Mouse (Mus musculus) forebrain, postnatal 0 days (tissue): Measurements from ENCODE around the gene Twnk. TPM values are rescaled to one million over a fixed set of nuclear protein-coding genes. Genes with fewer than 3 reads are reported as not detected.

ENCODE experiments used
- ATAC-seq: fragments of 200-750 bp; cut with Nextera tagmentation; 2 replicates; pipeline ENCODE4 v1.8.0; 2017; ENCODE audit warnings: mild to moderate bottlenecking, moderate library complexity
- DNase-seq: peaks from one replicate; pipeline ENCODE4 v3.0.0-alpha.2; 2015
- H3K27ac ChIP-seq: fragments of 300-500 bp; sonication (generic); 2 replicates; pipeline ENCODE4 v1.5.1; 2014; ENCODE audit warnings: low read depth, mild to moderate bottlenecking, antibody characterized with exemption, low read length, moderate library complexity, mixed read lengths
- H3K27me3 ChIP-seq: fragments of 300-500 bp; sonication (generic); 2 replicates; pipeline ENCODE4 v1.6.1; 2014; ENCODE audit warnings: mild to moderate bottlenecking, low read length, mixed read lengths; ENCODE audit not compliant: insufficient read depth
- H3K36me3 ChIP-seq: fragments of 300-500 bp; sonication (generic); 2 replicates; pipeline ENCODE4 v1.6.1; 2014; ENCODE audit warnings: mild to moderate bottlenecking, moderate library complexity; ENCODE audit not compliant: insufficient read depth
- H3K4me1 ChIP-seq: fragments of 300-500 bp; sonication (generic); 2 replicates; pipeline ENCODE4 v1.6.1; 2014; ENCODE audit warnings: antibody characterized with exemption; ENCODE audit not compliant: insufficient read depth
- H3K4me2 ChIP-seq: fragments of 300-500 bp; sonication (generic); 2 replicates; pipeline ENCODE4 v1.6.1; 2014; ENCODE audit warnings: low read depth, mild to moderate bottlenecking, moderate library complexity
- H3K4me3 ChIP-seq: fragments of 300-500 bp; sonication (generic); 2 replicates; pipeline ENCODE4 v1.5.1; 2014; ENCODE audit warnings: low read depth, low read length, mixed read lengths
- H3K9ac ChIP-seq: fragments of 300-500 bp; sonication (generic); 2 replicates; pipeline ENCODE4 v1.6.1; 2014; ENCODE audit warnings: mild to moderate bottlenecking
- H3K9me3 ChIP-seq: fragments of 300-500 bp; sonication (generic); 2 replicates; pipeline ENCODE4 v1.6.1; 2016; ENCODE audit warnings: low read length
- CTCF ChIP-seq: sonication (generic); IDR thresholded peaks from 2 replicates; pipeline ENCODE4 v1.5.1; 2016; ENCODE audit warnings: antibody characterized with exemption, control low read depth, low read depth
- WGBS: fragments of 180-500 bp; shearing (Covaris S2); extraction: QIAGEN DNeasy Blood & Tissue Kit; methylation state at CpG from one replicate; pipeline ENCODE4 v1.1.7; 2014; 5-methylcytosine and 5-hydroxymethylcytosine counted together
- polyA plus RNA-seq: library from polyadenylated mRNA; unstranded; fragments of >200 nt; fragmentation: Nextera tagmentation; extraction: Ambion mirVana; gene quantifications from 2 replicates; pipeline ENCODE4 v1.2.1, GENCODE M21; 2015
- total RNA-seq: library from RNA; depleted of rRNA; stranded (reverse); fragments of >200 nt; gene quantifications from 2 replicates; pipeline ENCODE4 v1.2.3, GENCODE M21; 2014

The Twnk gene
- total and polyA plus RNA-seq, 2 experiments from 2014 or later: 7.7 to 10.8 TPM

DNA sequence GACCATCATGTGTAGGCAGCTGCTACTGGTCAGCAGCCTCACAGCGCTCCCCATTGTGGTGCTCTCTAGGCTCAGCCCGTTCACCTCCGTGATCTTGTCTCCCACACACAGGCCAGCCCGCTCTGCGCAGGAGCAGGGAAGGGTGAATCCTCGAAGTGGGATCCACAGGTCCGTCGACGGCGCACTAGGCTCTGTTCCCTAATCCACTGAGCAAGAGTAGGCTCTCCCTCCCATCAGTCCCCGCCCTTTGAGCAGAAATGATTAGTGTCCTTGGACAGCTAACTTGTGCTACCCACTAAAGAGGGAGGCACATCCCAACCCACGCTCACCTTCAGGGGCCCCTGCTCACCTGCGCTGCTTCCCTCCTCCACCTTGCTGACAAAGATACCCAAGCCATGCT is 34.8 kb downstream of the Twnk start:
- no peak for TF ChIP-seq CTCF
- H3K4me2 ChIP-seq: no peak overlapping the region
- no peaks in the 10 kb centered on the region for H3K27me3 ChIP-seq
- 62% methylated on average over 13 of the region's 13 CpGs for WGBS
- no peak overlapping the region for H3K9ac ChIP-seq
- no peak overlapping the region for H3K4me3 ChIP-seq
- no peaks in the 10 kb centered on the region for H3K9me3 ChIP-seq
- DNase-seq (no peak), ATAC-seq (no peak)
- H3K4me1 ChIP-seq: no peaks in the 10 kb centered on the region
- no peaks in the 10 kb centered on the region for H3K36me3 ChIP-seq
- H3K27ac ChIP-seq: no peak overlapping the region

DNA sequence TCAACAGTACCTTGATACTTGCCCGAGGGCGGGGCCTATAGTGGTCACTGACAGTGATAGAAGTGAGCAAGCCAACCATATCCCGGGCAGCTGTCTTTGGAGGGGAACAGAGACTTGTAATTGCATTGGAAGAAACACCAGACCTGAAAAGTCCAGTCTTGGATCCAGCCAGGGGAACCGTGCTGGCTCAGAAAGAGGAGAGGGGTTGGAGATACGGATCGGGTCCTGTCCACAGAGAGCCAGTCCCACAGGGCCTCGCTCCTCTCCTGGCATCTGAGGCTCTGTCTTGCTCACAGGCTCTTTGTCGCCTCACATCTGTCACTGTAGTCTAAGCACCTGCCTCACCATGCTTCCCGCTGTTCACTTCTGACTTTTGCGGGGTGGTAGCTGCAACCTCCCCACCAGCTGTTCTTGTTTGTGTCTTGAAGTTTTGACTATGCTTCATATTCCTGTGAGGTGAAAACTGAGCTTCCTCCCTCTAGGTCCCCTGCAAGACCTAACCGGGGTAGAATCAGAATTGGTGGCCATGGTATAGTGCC is 39.0 kb downstream of the Twnk start:
- H3K4me1 ChIP-seq: peaks cover 14% of the 10 kb centered on the region
- H3K27me3 ChIP-seq: no peaks in the 10 kb centered on the region
- H3K9ac ChIP-seq: no peak overlapping the region
- no peak for ATAC-seq
- H3K9me3 ChIP-seq: no peaks in the 10 kb centered on the region
- whole genome bisulfite sequencing: 65% methylated on average over 11 of the region's 11 CpGs
- no peak overlapping the region for H3K4me2 ChIP-seq
- H3K36me3 ChIP-seq: no peaks in the 10 kb centered on the region; the same call in 1 of the 2 replicates
- no peak overlapping the region for H3K27ac ChIP-seq
- no peak for TF ChIP-seq CTCF
- H3K4me3 ChIP-seq: no peak overlapping the region
- no peak for DNase-seq

DNA sequence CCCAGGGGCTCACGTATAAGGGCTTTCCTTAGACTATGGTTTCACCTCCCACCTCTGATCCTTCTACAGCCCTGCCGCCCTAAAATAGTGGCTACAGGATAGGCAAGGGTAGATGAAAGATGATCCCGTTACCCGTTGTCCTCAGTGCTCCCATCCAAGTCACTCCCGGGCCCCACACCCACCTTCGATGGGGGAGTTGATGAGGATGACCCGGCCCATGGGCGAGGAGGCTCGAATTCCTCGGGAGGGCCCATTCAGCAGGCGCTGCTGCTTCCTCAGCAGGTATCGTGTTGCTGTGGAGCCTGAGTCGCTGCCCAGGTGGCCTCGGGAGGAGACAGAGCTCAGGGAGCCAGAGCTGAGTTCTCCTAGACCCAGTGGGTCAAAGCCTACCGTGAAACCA is 39.8 kb downstream of the Twnk start:
- Histone ChIP-seq H3K4me2 (no peak overlapping the region), H3K4me1 (peaks cover 15% of the 10 kb centered on the region), H3K36me3 (no peaks in the 10 kb centered on the region; the same call in 1 of the 2 replicates), H3K9ac (no peak overlapping the region), H3K27me3 (no peaks in the 10 kb centered on the region), H3K4me3 (no peak overlapping the region), H3K27ac (no peak overlapping the region), H3K9me3 (no peaks in the 10 kb centered on the region)
- no peak for TF ChIP-seq CTCF
- no peak for ATAC-seq
- DNase-seq: no peak
- 56% methylated on average over 15 of the region's 15 CpGs for WGBS

DNA sequence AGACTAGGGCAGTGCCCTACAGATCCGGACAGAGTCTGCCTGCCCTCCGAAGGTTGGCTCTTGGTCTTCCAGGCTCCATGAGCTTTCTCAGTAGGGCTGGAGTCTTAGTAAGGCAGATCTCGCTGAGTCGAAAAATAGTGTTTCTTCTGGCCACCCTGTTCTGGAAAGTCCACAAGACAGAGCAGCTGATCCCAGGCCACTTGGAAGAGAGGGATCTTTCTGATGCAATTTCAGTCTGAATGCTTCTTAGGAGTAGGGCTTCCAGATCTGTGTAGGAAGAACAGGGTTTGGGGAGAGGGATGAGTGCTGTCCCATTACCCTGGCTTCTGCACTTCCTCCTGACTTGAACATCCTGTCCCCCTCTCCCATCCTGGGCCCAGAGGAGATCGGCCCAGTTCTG is 40.2 kb downstream of the Twnk start, which contains the start of gene Pdzd7:
Pdzd7 (minus strand) TSS at position 67 of the 400 bp plus-strand sequence.
- peaks cover 15% of the 10 kb centered on the region for H3K4me1 ChIP-seq
- H3K27ac ChIP-seq: peak within 1 kb of the TSS; percentile 96
- H3K9me3 ChIP-seq: no peaks in the 10 kb centered on the region
- H3K36me3 ChIP-seq: peaks cover 3% of the 10 kb centered on the region
- peak within 1 kb of the TSS; percentile 61 for H3K9ac ChIP-seq
- H3K27me3 ChIP-seq: no peaks in the 10 kb centered on the region
- no peak for ATAC-seq
- H3K4me3 ChIP-seq: peak within 1 kb of the TSS; percentile 67
- no peak for DNase-seq
- WGBS: 85% methylated on average over 5 of the region's 5 CpGs
- H3K4me2 ChIP-seq: peak within 1 kb of the TSS; percentile 85
- TF ChIP-seq CTCF: no peak

DNA sequence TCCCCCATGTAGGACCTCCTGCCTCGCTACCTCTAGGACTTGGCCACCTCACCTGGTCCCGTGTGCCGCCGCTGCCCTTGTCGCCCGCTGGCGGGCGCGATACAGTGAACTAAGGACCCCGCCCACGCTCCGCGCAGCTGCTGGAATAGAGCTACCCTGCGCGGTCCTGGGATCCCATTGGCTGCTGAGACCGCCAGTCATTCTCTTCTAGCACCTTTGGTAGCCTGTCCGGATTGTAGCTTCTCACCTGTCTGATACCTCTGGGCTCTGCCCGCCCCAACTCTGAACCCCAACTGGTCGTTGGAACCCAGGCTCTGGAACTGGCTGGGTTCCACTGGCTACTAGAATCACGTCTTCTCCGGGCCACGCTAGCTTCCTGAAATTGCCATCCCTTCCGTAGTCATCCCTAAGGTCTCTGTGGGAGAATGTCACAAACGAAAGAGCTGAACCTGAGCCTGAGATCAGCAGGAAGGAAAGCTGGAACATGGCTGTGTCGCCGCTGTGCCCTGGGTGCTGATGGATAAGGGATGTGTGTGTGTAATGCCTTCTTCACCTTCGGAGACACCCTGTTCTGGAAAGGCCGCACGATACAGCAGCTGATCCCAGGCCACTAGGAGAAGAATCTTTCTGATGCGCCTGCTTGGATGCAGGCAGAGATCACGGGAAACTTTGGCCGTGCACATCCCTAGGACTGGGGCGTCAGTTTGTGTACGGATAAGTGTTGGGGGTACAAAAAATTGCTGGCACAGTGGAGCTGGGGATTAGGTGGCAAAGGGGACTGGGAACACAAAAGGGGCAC is 41.3 kb downstream of the Twnk start:
- 1% methylated on average over 34 of the region's 34 CpGs for WGBS
- DNase-seq (peak; percentile 91), ATAC-seq (peak; percentile 60)
- TF ChIP-seq CTCF: 0 out of 2 replicates have a peak, but pooled peaks have one; percentile 9
- Histone ChIP-seq H3K4me3 (peak overlapping the region; percentile 67), H3K27ac (peak overlapping the region; percentile 96), H3K36me3 (peaks cover 12% of the 10 kb centered on the region), H3K4me1 (peaks cover 15% of the 10 kb centered on the region), H3K9ac (peak overlapping the region; percentile 61), H3K4me2 (peak overlapping the region; percentile 85), H3K27me3 (no peaks in the 10 kb centered on the region), H3K9me3 (no peaks in the 10 kb centered on the region)

DNA sequence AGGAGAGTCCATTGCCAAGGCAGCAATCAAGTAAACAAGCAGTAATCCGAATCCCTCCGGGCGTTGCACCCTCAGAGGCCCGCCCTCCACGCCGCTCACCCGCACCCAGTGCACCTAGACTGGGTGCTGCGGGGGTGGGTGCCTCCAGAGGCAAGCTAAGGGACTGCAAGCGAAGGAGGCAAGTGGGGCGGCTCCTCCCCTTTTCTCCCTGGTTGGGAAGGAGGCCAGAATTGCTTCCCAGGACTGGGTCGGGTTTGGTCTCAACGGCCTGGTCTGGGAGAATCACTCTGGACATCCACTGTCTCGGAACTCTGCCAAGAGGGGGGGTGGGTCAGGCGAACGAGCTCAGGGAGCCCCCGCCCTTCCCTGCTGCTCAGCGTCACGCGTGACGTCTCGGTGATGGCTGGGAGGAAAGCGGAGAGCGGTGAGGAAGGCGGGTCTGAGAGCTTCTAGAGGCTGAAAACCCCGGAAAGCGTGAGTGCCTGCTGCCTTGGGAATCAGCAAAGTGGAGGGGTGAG is 42.0 kb downstream of the Twnk start, which contains the start of gene Sfxn3:
Sfxn3 (plus strand) TSS at position 87 of the 518 bp plus-strand sequence.
- TF ChIP-seq CTCF: peak; percentile 89
- peak within 1 kb of the TSS; percentile 85 for H3K4me2 ChIP-seq
- H3K36me3 ChIP-seq: peaks cover 19% of the 10 kb centered on the region
- 2% methylated on average over 26 of the region's 26 CpGs for WGBS
- H3K4me3 ChIP-seq: peak within 1 kb of the TSS; percentile 67
- ATAC-seq (peak; percentile 89), DNase-seq (peak; percentile 96)
- H3K9me3 ChIP-seq: no peaks in the 10 kb centered on the region
- H3K27me3 ChIP-seq: no peaks in the 10 kb centered on the region
- peak within 1 kb of the TSS; percentile 96 for H3K27ac ChIP-seq
- H3K4me1 ChIP-seq: peaks cover 15% of the 10 kb centered on the region
- peak within 1 kb of the TSS; percentile 61 for H3K9ac ChIP-seq
